Mouse (Mus musculus) testis, postnatal 10 days (tissue): ENCODE measurements around the gene Znrf1.

Source experiments
- DNase-seq: peaks from one replicate; pipeline ENCODE4 v3.0.0; 2021; ENCODE audit warnings: low spot score

The Znrf1 gene

GRCm38 (mm10) chr8:111569926-111570325 lies 34.0 kb downstream of the Znrf1 start:
- DNase-seq: no peak

- DNase-seq: no peak
Observed at GRCm38 (mm10) chr8:111570432-111570831, 34.5 kb downstream of the Znrf1 start.

DNA sequence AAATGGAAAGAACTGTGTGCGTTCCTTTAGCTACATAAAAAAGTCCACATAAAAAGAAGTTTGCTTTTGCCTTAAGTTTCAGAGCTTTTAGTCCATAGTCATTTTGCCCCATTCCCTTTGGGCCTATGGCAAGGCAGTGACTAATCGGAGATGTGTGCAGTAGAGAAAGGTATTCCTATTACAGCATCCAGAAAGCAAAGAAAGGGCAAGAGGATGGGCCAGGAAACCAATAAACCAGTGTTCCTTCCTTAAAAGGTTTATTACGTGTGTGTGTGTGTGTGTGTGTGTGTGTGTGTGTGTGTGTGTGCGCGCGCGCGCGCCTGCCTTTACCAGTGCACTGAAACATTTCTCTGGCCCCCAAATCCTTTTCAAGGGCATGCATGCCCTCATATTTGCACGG lies 35.8 kb downstream of the Znrf1 start:
- DNase-seq: no peak

GRCm38 (mm10) chr8:111572431-111572830 lies 36.5 kb downstream of the Znrf1 start:
- no peak for DNase-seq

GRCm38 (mm10) chr8:111573583-111573982 lies 37.7 kb downstream of the Znrf1 start:
- no peak for DNase-seq

GRCm38 (mm10) chr8:111574016-111574415 lies 38.1 kb downstream of the Znrf1 start:
- no peak for DNase-seq

DNA sequence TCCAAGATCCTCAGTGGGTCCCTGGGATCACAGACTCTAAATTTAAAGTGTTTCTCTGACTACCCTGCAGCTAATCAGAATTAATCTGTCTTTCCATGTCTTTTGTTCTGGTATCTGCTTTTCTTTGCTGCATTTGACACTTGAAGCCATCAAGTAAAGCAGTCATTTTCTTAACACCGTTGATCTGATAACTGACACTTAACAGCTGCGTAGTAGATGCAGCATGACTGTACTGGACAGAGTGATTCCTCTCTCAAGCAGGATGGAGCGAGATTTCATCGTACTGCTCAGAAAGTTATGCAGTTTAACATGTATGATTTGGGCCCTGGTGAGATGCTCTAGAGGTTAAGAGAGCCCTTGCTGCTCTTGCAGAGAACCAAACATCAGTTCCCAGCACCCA lies 39.6 kb downstream of the Znrf1 start:
- no peak for DNase-seq

GRCm38 (mm10) chr8:111576501-111576900 lies 40.6 kb downstream of the Znrf1 start:
- DNase-seq: no peak

GRCm38 (mm10) chr8:111577880-111578533 lies 42.1 kb downstream of the Znrf1 start:
- DNase-seq: no peak

DNA sequence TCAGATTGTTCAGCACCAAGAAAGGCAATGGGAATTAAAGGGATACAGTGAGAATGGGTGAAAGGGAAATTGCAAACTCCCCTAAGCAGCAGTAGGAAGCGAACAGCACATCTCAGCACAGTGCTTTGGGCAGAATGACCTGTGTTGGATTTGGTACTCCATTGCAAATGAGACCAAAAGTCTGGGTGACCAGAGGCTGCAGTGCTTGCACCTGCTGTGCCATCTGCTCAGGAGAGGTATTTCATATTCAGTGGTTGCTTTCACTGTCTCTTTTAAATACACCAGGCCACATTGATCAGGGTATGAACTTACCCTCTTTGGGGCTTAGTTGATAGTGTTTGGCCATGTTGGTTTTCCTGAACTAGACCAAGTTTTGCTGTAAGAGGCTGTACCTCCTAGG lies 43.4 kb downstream of the Znrf1 start:
- DNase-seq: no peak

DNA sequence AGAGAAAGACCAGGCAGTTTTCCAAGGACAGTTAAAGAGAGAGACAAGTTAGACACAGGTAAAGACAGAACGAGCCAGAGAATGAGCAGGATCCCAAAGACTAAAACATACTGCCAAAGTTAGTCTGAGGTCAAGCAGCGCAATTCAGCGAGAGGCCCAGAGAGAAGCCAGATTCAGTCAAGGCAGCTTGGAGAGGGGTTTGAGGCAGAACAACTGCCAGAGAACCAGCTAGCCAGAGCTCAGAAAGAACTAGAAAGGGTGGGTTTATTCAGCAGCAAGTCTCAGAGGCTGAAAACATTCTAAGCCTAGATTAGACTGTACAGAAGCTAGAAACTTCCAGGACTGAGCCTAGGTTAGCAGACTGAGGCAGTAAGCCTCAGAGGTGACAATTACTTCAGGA lies 44.4 kb downstream of the Znrf1 start:
- no peak for DNase-seq

DNA sequence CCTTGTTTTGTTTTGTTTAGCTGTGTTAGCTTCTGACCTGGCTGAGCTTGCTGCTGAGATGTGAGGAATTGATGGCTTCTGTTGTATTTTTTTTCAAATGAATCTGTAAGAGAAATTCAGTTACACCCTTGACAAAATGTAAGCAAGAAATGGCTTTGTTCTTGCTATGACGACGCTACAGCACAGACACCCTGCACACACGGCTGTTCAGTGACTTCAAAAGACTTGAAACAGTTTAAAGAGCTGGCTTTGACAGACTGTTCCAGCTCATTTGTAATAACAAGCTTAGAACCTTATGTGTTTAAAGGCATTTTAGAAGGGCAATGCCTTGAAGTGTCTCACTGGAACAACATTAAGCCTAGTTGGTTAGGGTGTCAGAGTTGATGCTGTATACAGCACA lies 46.5 kb downstream of the Znrf1 start:
- no peak for DNase-seq

DNA sequence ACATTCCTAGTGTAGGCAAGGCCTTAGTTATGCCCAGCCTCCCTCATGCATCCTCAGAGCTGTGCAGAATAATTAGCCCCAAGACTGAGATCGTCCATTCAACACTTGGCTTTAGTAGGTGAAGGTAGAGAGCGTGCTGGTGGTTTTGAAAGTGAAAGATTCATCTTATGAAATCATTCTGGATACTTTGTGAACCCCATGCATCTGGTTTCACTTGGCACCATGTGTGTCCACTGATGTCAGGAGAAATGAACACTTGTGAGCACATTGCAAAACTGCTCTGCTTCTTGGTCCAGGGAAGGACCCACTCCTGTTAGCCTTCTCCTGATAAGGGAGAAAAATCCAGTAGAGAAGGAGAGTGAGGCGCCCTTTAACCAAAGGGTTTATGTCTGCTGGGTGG lies 49.0 kb downstream of the Znrf1 start:
- no peak for DNase-seq

DNA sequence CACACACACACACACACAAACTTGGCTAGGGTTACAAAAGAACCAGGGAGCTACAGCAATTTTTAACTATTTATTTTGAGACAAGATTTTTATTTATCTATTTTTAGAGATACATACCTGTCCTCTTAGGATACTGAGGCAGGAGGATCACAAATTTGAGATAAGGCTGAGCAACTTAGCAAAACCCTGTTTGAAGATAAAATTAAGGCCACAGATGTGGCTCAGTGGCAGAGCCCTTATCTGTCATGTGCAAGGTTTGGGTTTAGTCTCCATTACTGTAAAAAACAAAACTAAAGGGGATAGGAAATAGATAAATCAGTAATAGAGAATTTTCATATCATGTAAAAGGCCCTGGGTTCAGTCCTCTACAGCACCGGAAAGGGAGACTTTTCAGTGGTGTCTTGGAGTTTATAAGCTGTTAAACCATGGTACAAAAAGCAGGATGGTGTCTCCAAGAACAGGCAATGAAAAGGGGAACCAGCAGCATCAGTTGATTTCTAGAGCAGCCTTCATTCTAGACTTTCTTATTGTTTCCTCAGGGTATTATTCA lies 51.7 kb downstream of the Znrf1 start:
- no peak for DNase-seq

DNA sequence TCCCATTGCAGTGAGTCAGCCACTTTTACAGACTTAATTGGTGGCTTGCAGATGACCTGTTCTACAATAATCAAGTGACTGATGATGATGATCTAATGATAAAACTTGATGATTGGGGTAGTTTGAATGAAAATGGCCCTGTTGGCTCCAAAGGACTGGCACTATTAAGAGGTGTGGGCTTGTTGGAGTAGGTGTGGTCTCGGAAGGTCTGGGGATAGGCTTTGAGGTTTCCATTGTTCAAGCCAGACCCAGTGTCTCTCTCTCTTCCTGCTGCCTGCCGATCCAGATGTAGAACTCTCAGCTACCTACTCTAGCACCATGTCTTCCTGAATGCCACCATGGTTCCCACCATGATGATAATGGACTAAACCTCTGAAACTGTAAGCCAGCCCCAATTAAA lies 52.4 kb downstream of the Znrf1 start:
- DNase-seq: no peak

GRCm38 (mm10) chr8:111590214-111590613 lies 54.3 kb downstream of the Znrf1 start:
- no peak for DNase-seq

- no peak for DNase-seq
Observed at GRCm38 (mm10) chr8:111591176-111591575, 55.3 kb downstream of the Znrf1 start.

DNA sequence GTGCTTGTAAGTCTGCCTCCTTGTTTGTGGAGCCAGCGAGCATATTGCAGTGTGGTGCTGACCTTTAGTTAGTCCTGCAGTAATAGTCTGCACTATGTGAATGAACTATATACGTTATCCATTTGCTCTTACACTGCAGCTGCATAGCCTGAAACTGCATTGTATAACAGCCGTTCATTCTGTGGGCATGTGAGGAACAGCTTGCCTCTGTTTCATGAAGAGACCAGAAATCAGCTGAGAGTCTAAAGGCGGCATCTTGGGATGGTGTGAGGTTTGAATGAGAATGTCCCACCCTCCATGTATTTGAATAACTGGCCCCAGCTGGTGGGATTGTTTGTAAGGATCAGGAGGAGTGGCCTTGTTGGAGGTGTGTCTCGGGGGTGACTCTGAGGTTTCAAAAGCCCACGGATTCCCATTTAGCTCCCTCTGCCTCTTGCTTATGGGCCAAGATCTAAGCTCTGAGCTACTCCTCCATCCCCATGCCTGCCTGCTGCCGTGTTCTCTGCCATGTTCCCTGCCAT lies 56.6 kb downstream of the Znrf1 start:
- no peak for DNase-seq

- DNase-seq: no peak
Observed at GRCm38 (mm10) chr8:111594044-111594840, 58.3 kb downstream of the Znrf1 start.

DNA sequence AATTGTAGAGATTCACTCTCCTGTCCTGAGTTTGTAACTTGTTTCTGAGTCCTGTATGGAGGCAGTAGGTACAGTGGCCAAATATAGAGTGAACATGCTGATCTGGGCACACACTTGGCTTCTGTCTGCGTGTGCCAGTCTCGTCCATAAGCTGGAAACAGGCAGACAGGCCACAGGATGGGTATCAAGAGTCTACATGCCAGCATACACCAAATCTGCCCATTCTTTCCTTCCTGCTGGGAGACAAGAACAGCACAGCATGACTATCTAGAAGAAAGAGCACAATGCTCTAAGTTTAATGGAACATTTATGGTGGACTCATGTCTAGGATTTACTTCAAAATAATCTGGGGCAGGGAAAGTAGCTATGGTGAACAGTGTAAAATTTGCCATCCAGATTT lies 59.1 kb downstream of the Znrf1 start:
- no peak for DNase-seq

GRCm38 (mm10) chr8:111595712-111596484 lies 60.0 kb downstream of the Znrf1 start:
- DNase-seq: no peak

DNA sequence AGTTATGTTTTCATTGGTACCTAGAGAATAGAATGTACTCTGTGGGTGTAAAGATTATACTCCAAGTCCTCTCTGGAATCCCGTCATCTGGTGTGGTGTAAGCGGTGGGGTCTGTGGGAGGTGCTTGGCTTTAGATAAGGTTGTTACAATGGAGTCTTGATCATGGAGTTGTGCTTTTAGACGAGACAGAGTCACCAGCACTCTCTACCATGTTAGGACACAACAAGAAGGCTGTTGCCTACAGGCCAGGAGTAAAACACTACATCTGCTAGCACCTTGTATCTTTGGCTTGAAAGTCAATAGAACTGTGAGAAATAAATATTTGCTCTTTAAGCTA lies 60.6 kb downstream of the Znrf1 start:
- DNase-seq: no peak

DNA sequence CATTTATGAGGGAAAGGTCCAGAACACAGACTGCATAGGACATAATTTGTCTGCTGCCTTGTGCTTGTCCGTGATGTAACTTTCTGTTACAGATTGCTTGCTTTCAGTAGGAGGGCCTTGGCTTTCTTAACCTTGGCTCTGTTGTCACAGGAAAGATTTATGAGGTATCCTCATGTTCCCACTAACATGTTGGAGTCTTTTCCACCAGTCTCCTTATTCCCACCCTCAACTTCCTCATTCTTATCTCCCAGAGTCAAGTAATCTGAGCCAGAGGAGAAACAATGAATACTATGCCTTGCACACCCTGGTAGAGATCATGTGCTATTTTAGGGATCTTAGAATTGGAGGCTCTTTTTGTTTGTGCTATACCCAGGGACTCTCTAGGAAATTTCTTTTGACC lies 61.4 kb downstream of the Znrf1 start:
- no peak for DNase-seq
